In genomic region chr12:97836202-97836908, GRCm38 (mm10) we compare ENCODE assay signal across 8 mouse cellular contexts.
DNase-seq lines count a peak whose midpoint lies in the region; ATAC-seq and TF ChIP-seq lines count a peak whose summit lies in the region.

No protein-coding gene starts in this region.

- no peak overlapping the region for H3K27ac ChIP-seq in neural tube, embryonic 11.5 days (ENCODE audit: low read depth, low read length)
- H3K27ac ChIP-seq in neural tube, embryonic 15.5 days (replicated peaks) = no peak overlapping the region
- peak overlapping the region; percentile 44 for H3K27ac ChIP-seq in layer of hippocampus, adult 2 months
- 0 out of 2 replicates have a peak overlapping the region, but pooled peaks have one; percentile 28 for H3K27ac ChIP-seq in midbrain, embryonic 10.5 days (replicated peaks)
- H3K27ac ChIP-seq in intestine, embryonic 16.5 days (ENCODE audit: low read length) = no peak overlapping the region

- H3K4me2 ChIP-seq in neural tube, embryonic 11.5 days (ENCODE audit: low read depth) = no peak overlapping the region
- no peak overlapping the region for H3K4me2 ChIP-seq in neural tube, embryonic 15.5 days
- no peak overlapping the region for H3K4me2 ChIP-seq in intestine, embryonic 16.5 days (ENCODE audit: low read depth, low read length)

- no peaks in the 10 kb centered on the region for H3K9me3 ChIP-seq in neural tube, embryonic 11.5 days (ENCODE audit: control insufficient read depth, low read length)
- no peaks in the 10 kb centered on the region for H3K9me3 ChIP-seq in neural tube, embryonic 15.5 days (replicated peaks)
- H3K9me3 ChIP-seq in midbrain, embryonic 10.5 days (replicated peaks) = no peaks in the 10 kb centered on the region
- no peaks in the 10 kb centered on the region for H3K9me3 ChIP-seq in intestine, embryonic 16.5 days (ENCODE audit: control insufficient read depth, low read length)

- WGBS in neural tube, embryonic 11.5 days = 76% methylated on average over 8 of the region's 8 CpGs
- WGBS in neural tube, embryonic 15.5 days = 66% methylated on average over 8 of the region's 8 CpGs
- 84% methylated on average over 8 of the region's 8 CpGs for WGBS in midbrain, embryonic 10.5 days
- 72% methylated on average over 8 of the region's 8 CpGs for WGBS in intestine, embryonic 16.5 days

- peak; percentile 76; the same call in 1 of the 2 replicates for ATAC-seq in neural tube, embryonic 11.5 days (ENCODE audit: insufficient read depth, low FRiP score, low TSS enrichment)
- ATAC-seq in neural tube, embryonic 15.5 days (ENCODE audit: low FRiP score) = no peak; the same call in 1 of the 2 replicates
- ATAC-seq in intestine, embryonic 16.5 days = no peak

- no peak overlapping the region for H3K4me3 ChIP-seq in neural tube, embryonic 11.5 days (ENCODE audit: low read depth, low read length)
- no peak overlapping the region for H3K4me3 ChIP-seq in neural tube, embryonic 15.5 days (replicated peaks)
- H3K4me3 ChIP-seq in layer of hippocampus, adult 2 months = no peak overlapping the region
- H3K4me3 ChIP-seq in midbrain, embryonic 10.5 days = no peak overlapping the region
- no peak overlapping the region for H3K4me3 ChIP-seq in intestine, embryonic 16.5 days (ENCODE audit: low read length)

- H3K27me3 ChIP-seq in neural tube, embryonic 11.5 days (ENCODE audit: control insufficient read depth, insufficient read depth, low read length) = no peaks in the 10 kb centered on the region
- H3K27me3 ChIP-seq in neural tube, embryonic 15.5 days (replicated peaks) = no peaks in the 10 kb centered on the region
- no peaks in the 10 kb centered on the region for H3K27me3 ChIP-seq in midbrain, embryonic 10.5 days (ENCODE audit: low read depth, poor library complexity, severe bottlenecking)
- H3K27me3 ChIP-seq in intestine, embryonic 16.5 days (replicated peaks; ENCODE audit: control insufficient read depth, insufficient read depth, low read length) = no peaks in the 10 kb centered on the region

- H3K36me3 ChIP-seq in neural tube, embryonic 11.5 days (ENCODE audit: control insufficient read depth, insufficient read depth, low read length) = no peaks in the 10 kb centered on the region
- no peaks in the 10 kb centered on the region for H3K36me3 ChIP-seq in neural tube, embryonic 15.5 days
- no peaks in the 10 kb centered on the region for H3K36me3 ChIP-seq in midbrain, embryonic 10.5 days
- H3K36me3 ChIP-seq in intestine, embryonic 16.5 days (ENCODE audit: control insufficient read depth, insufficient read depth, low read length) = no peaks in the 10 kb centered on the region

- no peak overlapping the region for H3K9ac ChIP-seq in neural tube, embryonic 11.5 days (ENCODE audit: low read length)
- H3K9ac ChIP-seq in neural tube, embryonic 15.5 days (replicated peaks) = no peak overlapping the region
- no peak overlapping the region for H3K9ac ChIP-seq in intestine, embryonic 16.5 days (ENCODE audit: low read depth, low read length)

- TF ChIP-seq CTCF in layer of hippocampus, adult 2 months (conservative IDR thresholded peaks at IDR 0.05) = no peak

- no peaks in the 10 kb centered on the region for H3K4me1 ChIP-seq in neural tube, embryonic 11.5 days (ENCODE audit: control insufficient read depth, insufficient read depth, low read length)
- H3K4me1 ChIP-seq in neural tube, embryonic 15.5 days = 0 out of 2 replicates have a peak, but pooled peaks cover 3% of the 10 kb centered on the region
- H3K4me1 ChIP-seq in midbrain, embryonic 10.5 days = peaks cover 7% of the 10 kb centered on the region; the same call in 1 of the 2 replicates
- no peaks in the 10 kb centered on the region for H3K4me1 ChIP-seq in intestine, embryonic 16.5 days (ENCODE audit: control insufficient read depth, insufficient read depth, low read length)

- DNase-seq in neural tube, embryonic 11.5 days (ENCODE audit: low spot score) = peak; percentile 34
- DNase-seq in layer of hippocampus, adult 2 months (ENCODE audit: low spot score in 2 of 2) = peak; percentile 71 to 78
- peak; percentile 33 for DNase-seq in midbrain, embryonic 10.5 days (ENCODE audit: low spot score)
- DNase-seq in right cerebral cortex, postnatal 4 days = peak; percentile 13
- DNase-seq in heart, adult 9 months (ENCODE audit: low spot score in 2 of 2) = no peak
- no peak for DNase-seq in lung, postnatal 10 days

Comparison
In these comparisons a context has a peak if more than half of its experiments do, and no peak if none do; other contexts are left out.
1. DNase-seq: peak in neural tube, embryonic 11.5 days (single experiment), layer of hippocampus, adult 2 months (2 of 2), midbrain, embryonic 10.5 days (single experiment) and right cerebral cortex, postnatal 4 days (single experiment); none in heart, adult 9 months (0 of 2) and lung, postnatal 10 days (single experiment).
2. H3K27ac ChIP-seq: peak in layer of hippocampus, adult 2 months (single experiment) and midbrain, embryonic 10.5 days (single experiment); none in neural tube, embryonic 11.5 days (single experiment), neural tube, embryonic 15.5 days (single experiment) and intestine, embryonic 16.5 days (single experiment).